Mouse (Mus musculus): ENCODE results near the gene Zkscan6. TPM values are rescaled to one million over a fixed set of nuclear protein-coding genes. Genes with fewer than 3 reads are reported as not detected.

The Zkscan6 gene
- 19.6 and 20.3 TPM in 2 replicates for polyA plus RNA-seq (2015; fragmentation: Nextera tagmentation; extraction: Ambion mirVana)

- peak within 1 kb of the TSS; percentile 85 for H3K4me3 ChIP-seq
- WGBS, result under 1% methylated on average over 57 of the region's 58 CpGs
- peaks cover 35% of the 10 kb centered on the region for H3K4me1 ChIP-seq (replicated peaks)
- peak within 1 kb of the TSS; percentile 81 for H3K4me2 ChIP-seq
- no peaks in the 10 kb centered on the region for H3K9me3 ChIP-seq
- H3K27me3 ChIP-seq, result no peaks in the 10 kb centered on the region
- peak within 1 kb of the TSS; percentile 84 for H3K9ac ChIP-seq
- H3K36me3 ChIP-seq, result no peaks in the 10 kb centered on the region
- peak within 1 kb of the TSS; percentile 84 for H3K27ac ChIP-seq (replicated peaks)
- peak; percentile 98 for ATAC-seq (ENCODE audit: low read depth)
Measured at GRCm38 (mm10) chr11:65806909-65807504, at the start of gene Zkscan6. Gene Zkscan6 (plus strand): TSS chr11:65807175.

GRCm38 (mm10) chr11:65759350-65759749 is 47.6 kb upstream of the Zkscan6 start:
- H3K4me2 ChIP-seq, result no peak overlapping the region
- WGBS, result 97% methylated on average over 1 of the region's 1 CpGs
- H3K4me3 ChIP-seq, result no peak overlapping the region
- no peak overlapping the region for H3K9ac ChIP-seq
- H3K27ac ChIP-seq (replicated peaks), result no peak overlapping the region
- H3K4me1 ChIP-seq (replicated peaks), result 0 out of 2 replicates have a peak, but pooled peaks cover 4% of the 10 kb centered on the region
- H3K36me3 ChIP-seq, result no peaks in the 10 kb centered on the region
- no peaks in the 10 kb centered on the region for H3K9me3 ChIP-seq
- no peak for ATAC-seq (ENCODE audit: low read depth)
- no peaks in the 10 kb centered on the region for H3K27me3 ChIP-seq

GRCm38 (mm10) chr11:65760912-65761311 is 46.1 kb upstream of the Zkscan6 start:
- Histone ChIP-seq H3K4me1 (replicated peaks) (0 out of 2 replicates have a peak, but pooled peaks cover 4% of the 10 kb centered on the region), H3K27ac (replicated peaks) (no peak overlapping the region), H3K9me3 (no peaks in the 10 kb centered on the region), H3K27me3 (no peaks in the 10 kb centered on the region), H3K9ac (no peak overlapping the region), H3K36me3 (no peaks in the 10 kb centered on the region), H3K4me3 (no peak overlapping the region), H3K4me2 (no peak overlapping the region)
- no peak for ATAC-seq (ENCODE audit: low read depth)
- 96% methylated on average over 2 of the region's 2 CpGs for WGBS

- H3K9me3 ChIP-seq, result no peaks in the 10 kb centered on the region
- no peak overlapping the region for H3K27ac ChIP-seq (replicated peaks)
- H3K27me3 ChIP-seq, result no peaks in the 10 kb centered on the region
- H3K36me3 ChIP-seq, result no peaks in the 10 kb centered on the region
- H3K9ac ChIP-seq, result no peak overlapping the region
- peaks cover 10% of the 10 kb centered on the region for H3K4me1 ChIP-seq (replicated peaks)
- no peak for ATAC-seq (ENCODE audit: low read depth)
- no peak overlapping the region for H3K4me3 ChIP-seq
- H3K4me2 ChIP-seq, result no peak overlapping the region
Measured at GRCm38 (mm10) chr11:65768445-65768844, 38.5 kb upstream of the Zkscan6 start.

GRCm38 (mm10) chr11:65769990-65770389 is 37.0 kb upstream of the Zkscan6 start:
- H3K4me1 ChIP-seq (replicated peaks), result peaks cover 10% of the 10 kb centered on the region
- no peak overlapping the region for H3K4me2 ChIP-seq
- H3K9ac ChIP-seq, result no peak overlapping the region
- H3K27ac ChIP-seq (replicated peaks), result no peak overlapping the region
- H3K4me3 ChIP-seq, result no peak overlapping the region
- WGBS, result 75% methylated on average over 5 of the region's 5 CpGs
- no peaks in the 10 kb centered on the region for H3K9me3 ChIP-seq
- H3K36me3 ChIP-seq, result no peaks in the 10 kb centered on the region
- H3K27me3 ChIP-seq, result no peaks in the 10 kb centered on the region
- no peak for ATAC-seq (ENCODE audit: low read depth)

GRCm38 (mm10) chr11:65771546-65771945 is 35.4 kb upstream of the Zkscan6 start:
- H3K9ac ChIP-seq, result no peak overlapping the region
- no peaks in the 10 kb centered on the region for H3K36me3 ChIP-seq
- no peak overlapping the region for H3K27ac ChIP-seq (replicated peaks)
- H3K4me2 ChIP-seq, result no peak overlapping the region
- no peaks in the 10 kb centered on the region for H3K9me3 ChIP-seq
- no peak overlapping the region for H3K4me3 ChIP-seq
- no peak for ATAC-seq (ENCODE audit: low read depth)
- WGBS, result 97% methylated on average over 1 of the region's 1 CpGs
- no peaks in the 10 kb centered on the region for H3K27me3 ChIP-seq
- H3K4me1 ChIP-seq (replicated peaks), result peaks cover 14% of the 10 kb centered on the region

- H3K27me3 ChIP-seq, result no peaks in the 10 kb centered on the region
- no peak overlapping the region for H3K4me2 ChIP-seq
- WGBS, result 90% methylated on average over 2 of the region's 2 CpGs
- ATAC-seq (ENCODE audit: low read depth), result no peak
- H3K4me1 ChIP-seq (replicated peaks), result peaks cover 19% of the 10 kb centered on the region; the same call in 1 of the 2 replicates
- H3K27ac ChIP-seq (replicated peaks), result no peak overlapping the region
- H3K9me3 ChIP-seq, result no peaks in the 10 kb centered on the region
- H3K36me3 ChIP-seq, result no peaks in the 10 kb centered on the region
- H3K9ac ChIP-seq, result no peak overlapping the region
- no peak overlapping the region for H3K4me3 ChIP-seq
Measured at GRCm38 (mm10) chr11:65773535-65773934, 33.4 kb upstream of the Zkscan6 start.

GRCm38 (mm10) chr11:65773946-65774656 is 32.9 kb upstream of the Zkscan6 start:
- Histone ChIP-seq H3K27me3 (no peaks in the 10 kb centered on the region), H3K4me2 (no peak overlapping the region), H3K27ac (replicated peaks) (no peak overlapping the region), H3K36me3 (no peaks in the 10 kb centered on the region), H3K9ac (no peak overlapping the region), H3K4me3 (no peak overlapping the region), H3K9me3 (no peaks in the 10 kb centered on the region), H3K4me1 (replicated peaks) (peaks cover 14% of the 10 kb centered on the region; the same call in 1 of the 2 replicates)
- ATAC-seq (ENCODE audit: low read depth), result no peak
- WGBS, result 78% methylated on average over 6 of the region's 6 CpGs

GRCm38 (mm10) chr11:65776906-65777611 is 29.9 kb upstream of the Zkscan6 start:
- WGBS, result 58% methylated on average over 2 of the region's 2 CpGs
- no peaks in the 10 kb centered on the region for H3K27me3 ChIP-seq
- no peak overlapping the region for H3K4me2 ChIP-seq
- no peak overlapping the region for H3K27ac ChIP-seq (replicated peaks)
- no peak overlapping the region for H3K4me3 ChIP-seq
- no peak for ATAC-seq (ENCODE audit: low read depth)
- H3K9ac ChIP-seq, result no peak overlapping the region
- H3K4me1 ChIP-seq (replicated peaks), result peaks cover 20% of the 10 kb centered on the region
- H3K9me3 ChIP-seq, result no peaks in the 10 kb centered on the region
- H3K36me3 ChIP-seq, result peaks cover 15% of the 10 kb centered on the region

GRCm38 (mm10) chr11:65777810-65778209 is 29.2 kb upstream of the Zkscan6 start:
- H3K4me1 ChIP-seq (replicated peaks), result peaks cover 20% of the 10 kb centered on the region
- H3K36me3 ChIP-seq, result peaks cover 15% of the 10 kb centered on the region
- no peak overlapping the region for H3K9ac ChIP-seq
- no peak overlapping the region for H3K27ac ChIP-seq (replicated peaks)
- ATAC-seq (ENCODE audit: low read depth), result no peak
- H3K9me3 ChIP-seq, result no peaks in the 10 kb centered on the region
- no peak overlapping the region for H3K4me2 ChIP-seq
- no peak overlapping the region for H3K4me3 ChIP-seq
- 87% methylated on average over 5 of the region's 5 CpGs for WGBS
- H3K27me3 ChIP-seq, result no peaks in the 10 kb centered on the region

GRCm38 (mm10) chr11:65779066-65779465 is 27.9 kb upstream of the Zkscan6 start:
- peaks cover 20% of the 10 kb centered on the region for H3K4me1 ChIP-seq (replicated peaks)

GRCm38 (mm10) chr11:65779578-65779977 is 27.4 kb upstream of the Zkscan6 start:
- Histone ChIP-seq H3K9me3 (no peaks in the 10 kb centered on the region), H3K4me2 (no peak overlapping the region), H3K27me3 (no peaks in the 10 kb centered on the region), H3K4me3 (no peak overlapping the region), H3K27ac (replicated peaks) (no peak overlapping the region), H3K9ac (no peak overlapping the region), H3K36me3 (peaks cover 15% of the 10 kb centered on the region), H3K4me1 (replicated peaks) (peaks cover 20% of the 10 kb centered on the region)
- WGBS, result 93% methylated on average over 1 of the region's 1 CpGs
- no peak for ATAC-seq (ENCODE audit: low read depth)

More at GRCm38 (mm10) chr11:65779066-65779465, 27.9 kb upstream of the Zkscan6 start:
- no peaks in the 10 kb centered on the region for H3K27me3 ChIP-seq
- H3K27ac ChIP-seq (replicated peaks), result no peak overlapping the region
- no peak for ATAC-seq (ENCODE audit: low read depth)
- H3K36me3 ChIP-seq, result peaks cover 15% of the 10 kb centered on the region
- no peak overlapping the region for H3K4me3 ChIP-seq
- no peak overlapping the region for H3K4me2 ChIP-seq
- 91% methylated on average over 1 of the region's 1 CpGs for WGBS
- no peak overlapping the region for H3K9ac ChIP-seq
- H3K9me3 ChIP-seq, result no peaks in the 10 kb centered on the region

Data from neural tube, embryonic 13.5 days (tissue).